Mouse (Mus musculus): ENCODE results near the gene Rab5c.
A peak's percentile ranks its signal among the peaks of the same experiment; 100 is the strongest.

GRCm38 (mm10) chr11:100738066-100738604 is at the start of gene Rab5c:
- TF ChIP-seq POLR2A (IDR thresholded peaks at IDR 0.05; ENCODE audit: low read depth, low read length), result peak; percentile 53
- TF ChIP-seq CTCF (conservative IDR thresholded peaks at IDR 0.05; ENCODE audit: insufficient read depth, insufficient read length, low read depth, low read length), result 0 out of 2 replicates have a peak, but pooled peaks have one; percentile 20
